Mouse (Mus musculus): ENCODE data around the gene Cxcr5. TPM values are rescaled to one million over a fixed set of nuclear protein-coding genes. Genes with fewer than 3 reads are reported as not detected.
"Not testable (repeated sequence)": the region's sequence is repeated elsewhere in the genome, so short reads cannot be mapped to it uniquely, and the experiment has no call there.

Cxcr5 gene
- polyA plus RNA-seq, 1 experiment from 2014 or later: 0.13 TPM

DNA sequence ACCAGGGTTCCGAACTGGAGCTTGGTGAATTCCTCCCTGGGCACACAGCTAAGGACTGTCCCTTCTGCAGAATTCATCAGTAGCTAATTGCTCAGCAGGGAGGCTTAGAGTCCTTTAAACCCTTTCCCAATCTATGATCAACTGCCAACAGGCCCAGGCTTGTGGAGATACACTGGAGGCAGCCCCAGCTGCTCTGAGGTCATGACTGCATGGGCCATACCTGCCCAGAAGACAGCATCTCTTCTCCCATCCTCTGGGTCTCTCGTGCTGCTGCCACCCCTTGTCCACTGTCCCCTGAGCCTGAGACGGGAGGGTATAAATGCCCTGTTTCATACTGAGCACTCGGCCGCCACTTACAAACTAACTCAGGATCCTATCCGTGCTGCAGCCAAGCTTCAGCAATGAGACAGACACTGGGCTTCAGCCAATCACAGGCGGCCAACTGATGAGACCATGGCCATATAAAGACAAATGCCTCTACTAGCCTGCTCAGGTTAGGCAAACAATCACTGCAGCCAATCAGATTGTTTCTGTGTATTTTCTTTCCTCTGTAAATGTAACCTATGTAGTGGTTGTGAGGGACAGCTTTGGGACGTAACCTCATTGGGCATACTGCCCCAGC lies 25.1 kb upstream of the Cxcr5 start:
- H3K4me3 ChIP-seq (ENCODE audit: low read depth, low read length): no peak overlapping the region
- ATAC-seq (ENCODE audit: low FRiP score, low TSS enrichment) (peak; percentile 62), DNase-seq (ENCODE audit: low spot score) (peak; percentile 57)
- WGBS: 49% methylated on average over 8 of the region's 8 CpGs
- H3K4me1 ChIP-seq (replicated peaks; ENCODE audit: control insufficient read depth, insufficient read depth): peaks cover 2% of the 10 kb centered on the region; the same call in 1 of the 2 replicates
- H3K27ac ChIP-seq (replicated peaks): peak overlapping the region; percentile 36
- H3K9ac ChIP-seq (ENCODE audit: low read length): no peak overlapping the region
- no peak for TF ChIP-seq EP300 (optimal IDR thresholded peaks at IDR 0.05)
- TF ChIP-seq CTCF (IDR thresholded peaks at IDR 0.05; ENCODE audit: low read depth): no peak
- no peaks in the 10 kb centered on the region for H3K9me3 ChIP-seq (ENCODE audit: control insufficient read depth, low read length)
- no peaks in the 10 kb centered on the region for H3K36me3 ChIP-seq (ENCODE audit: control insufficient read depth, insufficient read depth, low read length)
- no peak overlapping the region for H3K4me2 ChIP-seq (replicated peaks; ENCODE audit: low read depth)
- H3K27me3 ChIP-seq (ENCODE audit: control insufficient read depth, insufficient read depth, low read length): no peaks in the 10 kb centered on the region

DNA sequence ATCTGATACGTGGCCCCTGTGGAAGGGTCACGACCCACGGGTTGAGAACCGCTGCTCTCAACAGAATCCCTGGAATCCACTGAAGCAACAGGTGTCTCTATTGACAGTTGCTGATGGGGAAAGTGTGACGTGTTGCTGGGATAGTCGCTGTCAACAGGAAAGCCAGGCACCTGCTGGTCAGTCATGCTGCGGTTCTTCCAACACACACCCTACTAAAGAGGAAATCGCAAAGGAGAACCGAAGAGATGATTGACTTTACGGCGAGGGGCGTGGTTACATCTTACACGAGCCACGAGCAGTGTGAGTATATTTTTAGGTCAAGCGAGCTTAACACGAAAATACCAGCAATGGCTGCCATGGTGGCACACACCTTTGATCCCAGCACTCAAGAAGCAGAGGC lies 20.7 kb upstream of the Cxcr5 start:
- 70% methylated on average over 16 of the region's 16 CpGs for WGBS
- Histone ChIP-seq H3K4me1 (replicated peaks; ENCODE audit: control insufficient read depth, insufficient read depth) (peaks cover 2% of the 10 kb centered on the region; the same call in 1 of the 2 replicates), H3K4me2 (replicated peaks; ENCODE audit: low read depth) (no peak overlapping the region), H3K9me3 (ENCODE audit: control insufficient read depth, low read length) (no peaks in the 10 kb centered on the region), H3K9ac (ENCODE audit: low read length) (no peak overlapping the region), H3K27ac (replicated peaks) (no peak overlapping the region), H3K27me3 (ENCODE audit: control insufficient read depth, insufficient read depth, low read length) (no peaks in the 10 kb centered on the region), H3K4me3 (ENCODE audit: low read depth, low read length) (no peak overlapping the region), H3K36me3 (ENCODE audit: control insufficient read depth, insufficient read depth, low read length) (no peaks in the 10 kb centered on the region)
- TF ChIP-seq EP300 (optimal IDR thresholded peaks at IDR 0.05) (no peak), CTCF (IDR thresholded peaks at IDR 0.05; ENCODE audit: low read depth) (no peak)
- ATAC-seq (ENCODE audit: low FRiP score, low TSS enrichment) (no peak), DNase-seq (ENCODE audit: low spot score) (no peak)

- ATAC-seq (ENCODE audit: low FRiP score, low TSS enrichment) (no peak), DNase-seq (ENCODE audit: low spot score) (no peak)
- H3K4me2 ChIP-seq (replicated peaks; ENCODE audit: low read depth): no peak overlapping the region
- no peaks in the 10 kb centered on the region for H3K9me3 ChIP-seq (ENCODE audit: control insufficient read depth, low read length)
- H3K36me3 ChIP-seq (ENCODE audit: control insufficient read depth, insufficient read depth, low read length): no peaks in the 10 kb centered on the region
- TF ChIP-seq EP300 (optimal IDR thresholded peaks at IDR 0.05): no peak
- no peak for TF ChIP-seq CTCF (IDR thresholded peaks at IDR 0.05; ENCODE audit: low read depth)
- WGBS: 26% methylated on average over 3 of the region's 3 CpGs
- H3K27me3 ChIP-seq (ENCODE audit: control insufficient read depth, insufficient read depth, low read length): no peaks in the 10 kb centered on the region
- H3K27ac ChIP-seq (replicated peaks): no peak overlapping the region
- H3K9ac ChIP-seq (ENCODE audit: low read length): no peak overlapping the region
- H3K4me3 ChIP-seq (ENCODE audit: low read depth, low read length): no peak overlapping the region
- no peaks in the 10 kb centered on the region for H3K4me1 ChIP-seq (replicated peaks; ENCODE audit: control insufficient read depth, insufficient read depth)
These were observed 19.7 kb upstream of the Cxcr5 start for GRCm38 (mm10) chr9:44581423-44581822.

DNA sequence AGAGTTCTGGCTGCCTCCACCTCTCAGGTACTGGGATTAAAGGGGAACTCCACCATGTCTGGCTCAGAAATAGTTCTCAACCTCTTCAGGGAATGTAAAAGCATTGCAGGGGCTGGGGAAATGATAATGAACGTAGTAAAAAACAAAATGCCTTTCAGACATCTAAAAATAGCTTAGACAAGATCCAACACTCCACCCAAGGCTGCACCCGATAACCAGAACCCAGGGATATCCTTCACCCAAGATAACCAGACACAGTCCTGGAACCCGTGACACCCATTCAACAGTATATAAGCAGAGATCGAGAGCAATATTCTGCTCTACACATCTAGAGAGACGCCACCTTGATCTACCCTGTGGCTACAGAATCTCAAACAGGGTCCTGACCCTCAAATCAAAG lies 18.4 kb upstream of the Cxcr5 start:
- no peak overlapping the region for H3K4me3 ChIP-seq (ENCODE audit: low read depth, low read length)
- WGBS: 86% methylated on average over 5 of the region's 5 CpGs
- no peak overlapping the region for H3K9ac ChIP-seq (ENCODE audit: low read length)
- H3K27me3 ChIP-seq (ENCODE audit: control insufficient read depth, insufficient read depth, low read length): no peaks in the 10 kb centered on the region
- no peak for TF ChIP-seq EP300 (optimal IDR thresholded peaks at IDR 0.05)
- TF ChIP-seq CTCF (IDR thresholded peaks at IDR 0.05; ENCODE audit: low read depth): no peak
- H3K27ac ChIP-seq (replicated peaks): no peak overlapping the region
- no peaks in the 10 kb centered on the region for H3K36me3 ChIP-seq (ENCODE audit: control insufficient read depth, insufficient read depth, low read length)
- no peaks in the 10 kb centered on the region for H3K4me1 ChIP-seq (replicated peaks; ENCODE audit: control insufficient read depth, insufficient read depth)
- H3K9me3 ChIP-seq (ENCODE audit: control insufficient read depth, low read length): no peaks in the 10 kb centered on the region
- DNase-seq (ENCODE audit: low spot score) (no peak), ATAC-seq (ENCODE audit: low FRiP score, low TSS enrichment) (no peak)
- no peak overlapping the region for H3K4me2 ChIP-seq (replicated peaks; ENCODE audit: low read depth)

DNA sequence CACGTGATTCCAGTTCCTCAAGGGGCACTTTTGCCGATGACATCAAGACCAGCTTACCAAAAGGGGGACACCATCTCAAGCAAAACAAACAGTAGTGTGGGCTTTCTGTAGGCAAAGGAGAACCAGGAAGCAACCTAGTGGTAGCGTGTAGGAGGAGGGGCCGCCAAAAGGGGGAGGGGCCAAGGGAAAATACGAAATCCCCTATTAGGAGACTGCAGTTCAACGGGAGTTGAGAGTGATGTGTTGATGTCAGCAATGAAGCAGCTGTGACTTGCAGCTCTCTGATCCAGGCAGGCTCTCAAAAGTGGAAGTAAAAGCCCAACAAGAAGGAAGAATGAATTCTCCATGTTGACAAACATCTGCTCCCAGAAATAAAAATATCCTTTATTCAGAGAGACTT lies 17.7 kb upstream of the Cxcr5 start:
- TF ChIP-seq CTCF (IDR thresholded peaks at IDR 0.05; ENCODE audit: low read depth) (no peak), EP300 (optimal IDR thresholded peaks at IDR 0.05) (no peak)
- Histone ChIP-seq H3K4me2 (replicated peaks; ENCODE audit: low read depth) (no peak overlapping the region), H3K27me3 (ENCODE audit: control insufficient read depth, insufficient read depth, low read length) (no peaks in the 10 kb centered on the region), H3K36me3 (ENCODE audit: control insufficient read depth, insufficient read depth, low read length) (no peaks in the 10 kb centered on the region), H3K4me1 (replicated peaks; ENCODE audit: control insufficient read depth, insufficient read depth) (no peaks in the 10 kb centered on the region), H3K9me3 (ENCODE audit: control insufficient read depth, low read length) (no peaks in the 10 kb centered on the region), H3K9ac (ENCODE audit: low read length) (no peak overlapping the region), H3K4me3 (ENCODE audit: low read depth, low read length) (no peak overlapping the region), H3K27ac (replicated peaks) (no peak overlapping the region)
- 38% methylated on average over 6 of the region's 6 CpGs for WGBS
- ATAC-seq (ENCODE audit: low FRiP score, low TSS enrichment) (peak; percentile 54; the same call in 1 of the 2 replicates), DNase-seq (ENCODE audit: low spot score) (peak; percentile 42)

- not testable (repeated sequence) for H3K4me1 ChIP-seq (replicated peaks; ENCODE audit: control insufficient read depth, insufficient read depth); H3K36me3 ChIP-seq (ENCODE audit: control insufficient read depth, insufficient read depth, low read length); H3K9me3 ChIP-seq (ENCODE audit: control insufficient read depth, low read length); H3K4me2 ChIP-seq (replicated peaks; ENCODE audit: low read depth); H3K27me3 ChIP-seq (ENCODE audit: control insufficient read depth, insufficient read depth, low read length); DNase-seq (ENCODE audit: low spot score); H3K9ac ChIP-seq (ENCODE audit: low read length); H3K4me3 ChIP-seq (ENCODE audit: low read depth, low read length); ATAC-seq (ENCODE audit: low FRiP score, low TSS enrichment); H3K27ac ChIP-seq (replicated peaks)
- WGBS: 92% methylated on average over 7 of the region's 7 CpGs
These were observed 14.4 kb upstream of the Cxcr5 start for GRCm38 (mm10) chr9:44576046-44576445.
